Mouse (Mus musculus) liver, postnatal 0 days (tissue): ENCODE data around the gene Dvl2.

Experiments
- CTCF ChIP-seq: sonication (generic); IDR thresholded peaks from 2 replicates; pipeline ENCODE4 v1.5.1; 2016; ENCODE audit warnings: antibody characterized with exemption, low read depth
- EP300 ChIP-seq: IDR thresholded peaks from 2 replicates; pipeline ENCODE4 v1.6.1; 2016; ENCODE audit warnings: antibody characterized with exemption, low read depth, mild to moderate bottlenecking

GRCm38 (mm10) chr11:69974907-69975306 lies 25.5 kb upstream of the Dvl2 start:
- TF ChIP-seq CTCF (no peak), EP300 (no peak)
